Mouse (Mus musculus) embryonic facial prominence, embryonic 11.5 days (tissue): ENCODE results near the gene Tfap2c. TPM values are rescaled to one million over a fixed set of nuclear protein-coding genes. Genes with fewer than 3 reads are reported as not detected.

Experiments
- ATAC-seq: fragments of 200-750 bp; cut with Nextera tagmentation; replicated peaks from 2 replicates; pipeline ENCODE4 v1.8.0; 2017; ENCODE audit warnings: low read depth; ENCODE audit not compliant: insufficient number of reproducible peaks, low FRiP score, low TSS enrichment
- DNase-seq: peaks from one replicate; pipeline ENCODE4 v3.0.0-alpha.2; 2015; ENCODE audit warnings: low spot score
- H3K27ac ChIP-seq: fragments of 300-500 bp; sonication (generic); replicated peaks from 2 replicates; pipeline ENCODE4 v1.5.1; 2014; ENCODE audit warnings: mild to moderate bottlenecking, low read depth, low read length, control low read depth
- H3K27me3 ChIP-seq: fragments of 300-500 bp; sonication (generic); 2 replicates; pipeline ENCODE4 v1.6.1; 2014; ENCODE audit warnings: mild to moderate bottlenecking, low read length, moderate library complexity, mixed read lengths; ENCODE audit not compliant: control insufficient read depth, insufficient read depth
- H3K36me3 ChIP-seq: fragments of 300-500 bp; sonication (generic); replicated peaks from 2 replicates; pipeline ENCODE4 v1.6.1; 2014; ENCODE audit warnings: low read depth, mild to moderate bottlenecking, low read length, moderate library complexity, mixed read lengths; ENCODE audit not compliant: control insufficient read depth, insufficient read depth
- H3K4me1 ChIP-seq: fragments of 300-500 bp; sonication (generic); 2 replicates; pipeline ENCODE4 v1.6.1; 2014; ENCODE audit warnings: low read length, mixed read lengths; ENCODE audit not compliant: control insufficient read depth, insufficient read depth
- H3K4me2 ChIP-seq: fragments of 300-500 bp; sonication (generic); 2 replicates; pipeline ENCODE4 v1.6.1; 2014; ENCODE audit warnings: low read depth, mild to moderate bottlenecking, control low read depth, low read length, moderate library complexity
- H3K4me3 ChIP-seq: fragments of 300-500 bp; sonication (generic); 2 replicates; pipeline ENCODE4 v1.5.1; 2014; ENCODE audit warnings: low read depth, low read length, control low read depth
- H3K9ac ChIP-seq: fragments of 300-500 bp; sonication (generic); replicated peaks from 2 replicates; pipeline ENCODE4 v1.6.1; 2014; ENCODE audit warnings: mild to moderate bottlenecking, control low read depth, low read length
- H3K9me3 ChIP-seq: fragments of 300-500 bp; sonication (generic); replicated peaks from 2 replicates; pipeline ENCODE4 v1.6.1; 2016; ENCODE audit warnings: mild to moderate bottlenecking, low read length, inconsistent platforms, mixed read lengths; ENCODE audit not compliant: control insufficient read depth
- WGBS: fragments of 180-500 bp; shearing (Covaris S2); extraction: QIAGEN DNeasy Blood & Tissue Kit; methylation state at CpG from one replicate; pipeline ENCODE4 v1.1.7; 2014; 5-methylcytosine and 5-hydroxymethylcytosine counted together
- polyA plus RNA-seq: library from polyadenylated mRNA; unstranded; fragments of >200 nt; fragmentation: Nextera tagmentation; extraction: Ambion mirVana; gene quantifications from 2 replicates; pipeline ENCODE4 v1.2.1, GENCODE M21; 2014

Tfap2c gene
- polyA plus RNA-seq, 1 experiment from 2014 or later, result 16.5 TPM

GRCm38 (mm10) chr2:172604625-172605024 is 55.2 kb downstream of the Tfap2c start:
- Histone ChIP-seq H3K4me3 (no peak overlapping the region), H3K27me3 (no peaks in the 10 kb centered on the region), H3K36me3 (no peaks in the 10 kb centered on the region), H3K4me2 (no peak overlapping the region), H3K27ac (no peak overlapping the region), H3K9me3 (no peaks in the 10 kb centered on the region), H3K9ac (no peak overlapping the region), H3K4me1 (no peaks in the 10 kb centered on the region)
- no peak for DNase-seq
- WGBS, result 87% methylated on average over 3 of the region's 3 CpGs
- ATAC-seq, result no peak

GRCm38 (mm10) chr2:172605642-172606041 is 56.2 kb downstream of the Tfap2c start:
- Histone ChIP-seq H3K27ac (no peak overlapping the region), H3K9me3 (no peaks in the 10 kb centered on the region), H3K27me3 (no peaks in the 10 kb centered on the region), H3K4me2 (no peak overlapping the region), H3K9ac (no peak overlapping the region), H3K4me1 (no peaks in the 10 kb centered on the region), H3K4me3 (no peak overlapping the region), H3K36me3 (no peaks in the 10 kb centered on the region)
- ATAC-seq, result peak; percentile 35; the same call in 1 of the 2 replicates
- DNase-seq, result no peak
- WGBS, result 25% methylated on average over 7 of the region's 7 CpGs

- H3K27ac ChIP-seq, result no peak overlapping the region
- DNase-seq (no peak), ATAC-seq (no peak)
- H3K27me3 ChIP-seq, result no peaks in the 10 kb centered on the region
- H3K4me1 ChIP-seq, result no peaks in the 10 kb centered on the region
- WGBS, result 76% methylated on average over 11 of the region's 11 CpGs
- H3K4me2 ChIP-seq, result no peak overlapping the region
- H3K4me3 ChIP-seq, result no peak overlapping the region
- no peaks in the 10 kb centered on the region for H3K36me3 ChIP-seq
- no peaks in the 10 kb centered on the region for H3K9me3 ChIP-seq
- H3K9ac ChIP-seq, result no peak overlapping the region
Observed at GRCm38 (mm10) chr2:172607710-172608109, 58.3 kb downstream of the Tfap2c start.

Other genes with a start within 250 kb of the Tfap2c start
- 24.2 and 25.0 TPM in 2 replicates for gene Fam210b, start 204.0 kb upstream of the Tfap2c start, polyA plus RNA-seq
- 204 and 209 TPM in 2 replicates for gene Aurka, start 179.1 kb upstream of the Tfap2c start, polyA plus RNA-seq
- gene Cstf1, start 178.9 kb upstream of the Tfap2c start, polyA plus RNA-seq, result 49.6 and 51.6 TPM in 2 replicates
- gene Cass4, start 155.8 kb upstream of the Tfap2c start, polyA plus RNA-seq, result 0.17 and 0.34 TPM in 2 replicates
- gene Rtf2, start 109.0 kb upstream of the Tfap2c start, polyA plus RNA-seq, result 79.4 and 80.9 TPM in 2 replicates
- 0.22 and 0.49 TPM in 2 replicates for gene Gcnt7, start 91.0 kb upstream of the Tfap2c start, polyA plus RNA-seq
- 0.32 and 0.63 TPM in 2 replicates for gene Fam209, start 77.1 kb upstream of the Tfap2c start, polyA plus RNA-seq